Mouse (Mus musculus) forebrain, embryonic 12.5 days (tissue): ENCODE results near the gene Tubd1. TPM values are rescaled to one million over a fixed set of nuclear protein-coding genes. Genes with fewer than 3 reads are reported as not detected.

Source experiments
- ATAC-seq: fragments of 200-750 bp; cut with Nextera tagmentation; 2 replicates; pipeline ENCODE4 v1.8.0; 2017; ENCODE audit warnings: moderate TSS enrichment; ENCODE audit not compliant: low FRiP score
- H3K27ac ChIP-seq: fragments of 300-500 bp; sonication (generic); 2 replicates; pipeline ENCODE4 v1.5.1; 2016; ENCODE audit warnings: mild to moderate bottlenecking
- H3K27me3 ChIP-seq: fragments of 300-500 bp; sonication (generic); 2 replicates; pipeline ENCODE4 v1.6.1; 2016; ENCODE audit warnings: mild to moderate bottlenecking
- H3K36me3 ChIP-seq: fragments of 300-500 bp; sonication (generic); replicated peaks from 2 replicates; pipeline ENCODE4 v1.6.1; 2016; ENCODE audit warnings: mild to moderate bottlenecking
- H3K4me1 ChIP-seq: fragments of 300-500 bp; sonication (generic); 2 replicates; pipeline ENCODE4 v1.6.1; 2016
- H3K4me2 ChIP-seq: fragments of 300-500 bp; sonication (generic); 2 replicates; pipeline ENCODE4 v1.6.1; 2016; ENCODE audit warnings: mild to moderate bottlenecking, moderate library complexity
- H3K4me3 ChIP-seq: fragments of 300-500 bp; sonication (generic); replicated peaks from 2 replicates; pipeline ENCODE4 v1.5.1; 2016; ENCODE audit warnings: mild to moderate bottlenecking
- H3K9ac ChIP-seq: fragments of 300-500 bp; sonication (generic); 2 replicates; pipeline ENCODE4 v1.6.1; 2016; ENCODE audit warnings: mild to moderate bottlenecking
- H3K9me3 ChIP-seq: fragments of 300-500 bp; sonication (generic); 2 replicates; pipeline ENCODE4 v1.6.1; 2016
- WGBS: fragments of 180-500 bp; shearing (Covaris S2); methylation state at CpG from one replicate; pipeline ENCODE4 v1.1.7; 2016; 5-methylcytosine and 5-hydroxymethylcytosine counted together
- polyA plus RNA-seq: library from polyadenylated mRNA; unstranded; fragments of >200 nt; fragmentation: Nextera tagmentation; extraction: Ambion mirVana; gene quantifications from 2 replicates; pipeline ENCODE4 v1.2.1, GENCODE M21; 2016

Tubd1 gene
- polyA plus RNA-seq, 1 experiment from 2014 or later: 10.7 TPM

GRCm38 (mm10) chr11:86586868-86587792 is 42.3 kb downstream of the Tubd1 start:
- no peaks in the 10 kb centered on the region for H3K9me3 ChIP-seq
- peak overlapping the region; percentile 27 for H3K4me2 ChIP-seq
- H3K27ac ChIP-seq: no peak overlapping the region
- H3K4me3 ChIP-seq: no peak overlapping the region
- H3K9ac ChIP-seq: no peak overlapping the region
- H3K27me3 ChIP-seq: no peaks in the 10 kb centered on the region
- peaks cover 11% of the 10 kb centered on the region; the same call in 1 of the 2 replicates for H3K36me3 ChIP-seq
- ATAC-seq: no peak
- WGBS: 15% methylated on average over 15 of the region's 15 CpGs
- H3K4me1 ChIP-seq: peaks cover 9% of the 10 kb centered on the region; the same call in 1 of the 2 replicates

- peaks cover 11% of the 10 kb centered on the region; the same call in 1 of the 2 replicates for H3K36me3 ChIP-seq
- H3K9ac ChIP-seq: no peak overlapping the region
- ATAC-seq: no peak
- no peaks in the 10 kb centered on the region for H3K27me3 ChIP-seq
- H3K4me2 ChIP-seq: no peak overlapping the region
- WGBS: 48% methylated on average over 7 of the region's 7 CpGs
- no peak overlapping the region for H3K4me3 ChIP-seq
- no peak overlapping the region for H3K27ac ChIP-seq
- H3K9me3 ChIP-seq: no peaks in the 10 kb centered on the region
- H3K4me1 ChIP-seq: peaks cover 9% of the 10 kb centered on the region; the same call in 1 of the 2 replicates
These were observed 43.0 kb downstream of the Tubd1 start for GRCm38 (mm10) chr11:86587830-86588229.

DNA sequence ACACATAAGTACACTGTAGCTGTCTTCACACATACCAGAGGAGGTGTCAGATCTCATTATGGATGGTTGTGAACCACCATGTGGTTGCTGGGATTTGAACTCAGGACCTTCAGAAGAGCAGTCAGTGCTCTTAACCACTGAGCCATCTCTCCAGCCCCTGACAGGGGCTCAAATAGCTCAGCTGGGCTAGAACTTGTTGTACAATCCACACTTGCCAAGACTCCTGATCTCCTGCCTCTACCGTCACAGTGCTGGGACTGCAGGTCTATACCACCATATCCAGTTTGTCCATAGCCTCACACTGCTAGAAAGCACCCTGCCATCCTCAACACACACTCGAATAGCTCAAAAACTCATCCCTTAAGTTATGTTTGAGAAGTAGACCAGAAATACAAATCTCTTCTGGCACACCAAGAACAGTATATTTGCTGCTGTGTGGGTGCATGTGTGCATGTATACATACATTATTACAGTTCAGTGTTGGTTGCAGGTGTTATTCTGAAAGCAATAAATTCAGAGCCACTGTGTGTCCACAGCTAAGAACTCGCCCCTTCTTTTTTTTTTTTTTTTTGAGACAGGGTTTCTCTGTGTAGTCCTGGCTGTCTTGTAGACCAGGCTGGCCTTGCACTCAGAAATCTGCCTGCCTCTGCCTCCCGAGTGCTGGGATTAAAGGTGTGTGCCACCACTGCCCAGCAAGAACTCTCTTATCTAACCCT is 44.0 kb downstream of the Tubd1 start:
- Histone ChIP-seq H3K9me3 (no peaks in the 10 kb centered on the region), H3K4me3 (no peak overlapping the region), H3K4me1 (peaks cover 9% of the 10 kb centered on the region; the same call in 1 of the 2 replicates), H3K27ac (no peak overlapping the region), H3K27me3 (no peaks in the 10 kb centered on the region), H3K4me2 (no peak overlapping the region), H3K9ac (no peak overlapping the region), H3K36me3 (peaks cover 11% of the 10 kb centered on the region; the same call in 1 of the 2 replicates)
- 89% methylated on average over 4 of the region's 4 CpGs for WGBS
- no peak for ATAC-seq

- Histone ChIP-seq H3K27me3 (no peaks in the 10 kb centered on the region), H3K36me3 (0 out of 2 replicates have a peak, but pooled peaks cover 4% of the 10 kb centered on the region), H3K27ac (no peak overlapping the region), H3K4me1 (peaks cover 9% of the 10 kb centered on the region; the same call in 1 of the 2 replicates), H3K4me3 (no peak overlapping the region), H3K9me3 (no peaks in the 10 kb centered on the region), H3K9ac (no peak overlapping the region), H3K4me2 (no peak overlapping the region)
- WGBS: 89% methylated on average over 4 of the region's 4 CpGs
- no peak for ATAC-seq
These were observed 45.3 kb downstream of the Tubd1 start for GRCm38 (mm10) chr11:86590066-86590465.

- Histone ChIP-seq H3K4me1 (peaks cover 9% of the 10 kb centered on the region; the same call in 1 of the 2 replicates), H3K9ac (no peak overlapping the region), H3K27me3 (no peaks in the 10 kb centered on the region), H3K4me2 (no peak overlapping the region), H3K27ac (no peak overlapping the region), H3K9me3 (no peaks in the 10 kb centered on the region), H3K36me3 (no peaks in the 10 kb centered on the region), H3K4me3 (no peak overlapping the region)
- WGBS: 92% methylated on average over 10 of the region's 10 CpGs
- ATAC-seq: no peak
These were observed 45.8 kb downstream of the Tubd1 start for GRCm38 (mm10) chr11:86590579-86590978.

GRCm38 (mm10) chr11:86591301-86591845 is 46.6 kb downstream of the Tubd1 start:
- Histone ChIP-seq H3K9ac (no peak overlapping the region), H3K27me3 (no peaks in the 10 kb centered on the region), H3K9me3 (no peaks in the 10 kb centered on the region), H3K27ac (no peak overlapping the region), H3K36me3 (no peaks in the 10 kb centered on the region), H3K4me1 (peaks cover 9% of the 10 kb centered on the region; the same call in 1 of the 2 replicates), H3K4me2 (no peak overlapping the region), H3K4me3 (no peak overlapping the region)
- no peak for ATAC-seq
- 83% methylated on average over 4 of the region's 4 CpGs for WGBS

GRCm38 (mm10) chr11:86591931-86592616 is 47.3 kb downstream of the Tubd1 start:
- ATAC-seq: no peak
- Histone ChIP-seq H3K27ac (no peak overlapping the region), H3K9me3 (no peaks in the 10 kb centered on the region), H3K9ac (no peak overlapping the region), H3K4me1 (peaks cover 4% of the 10 kb centered on the region; the same call in 1 of the 2 replicates), H3K27me3 (no peaks in the 10 kb centered on the region), H3K4me2 (no peak overlapping the region), H3K4me3 (no peak overlapping the region), H3K36me3 (no peaks in the 10 kb centered on the region)
- 95% methylated on average over 2 of the region's 2 CpGs for WGBS

DNA sequence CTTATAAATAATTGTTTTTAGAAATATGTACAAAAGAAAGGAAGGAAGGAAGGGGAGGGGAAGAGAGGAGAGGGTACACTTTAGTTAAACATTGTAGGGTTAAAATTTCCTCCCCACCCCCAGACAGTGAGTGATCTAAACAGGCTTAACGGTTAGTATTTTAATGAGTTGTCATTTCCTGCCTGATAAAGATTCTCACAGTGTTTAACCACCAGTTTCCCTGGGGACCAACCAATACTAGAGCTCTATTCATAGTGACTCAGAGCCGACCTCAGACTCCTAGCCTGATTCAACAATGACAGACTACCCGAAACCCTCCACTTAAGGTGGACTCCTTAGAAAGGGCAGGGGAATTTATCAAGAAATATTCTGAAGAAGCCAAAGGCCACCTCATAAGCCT is 48.2 kb downstream of the Tubd1 start:
- H3K9me3 ChIP-seq: no peaks in the 10 kb centered on the region
- no peaks in the 10 kb centered on the region for H3K36me3 ChIP-seq
- no peaks in the 10 kb centered on the region for H3K27me3 ChIP-seq
- no peak overlapping the region for H3K9ac ChIP-seq
- no peak overlapping the region for H3K4me2 ChIP-seq
- H3K4me3 ChIP-seq: no peak overlapping the region
- H3K4me1 ChIP-seq: no peaks in the 10 kb centered on the region; the same call in 1 of the 2 replicates
- ATAC-seq: no peak
- no peak overlapping the region for H3K27ac ChIP-seq
- WGBS: 43% methylated on average over 3 of the region's 3 CpGs

DNA sequence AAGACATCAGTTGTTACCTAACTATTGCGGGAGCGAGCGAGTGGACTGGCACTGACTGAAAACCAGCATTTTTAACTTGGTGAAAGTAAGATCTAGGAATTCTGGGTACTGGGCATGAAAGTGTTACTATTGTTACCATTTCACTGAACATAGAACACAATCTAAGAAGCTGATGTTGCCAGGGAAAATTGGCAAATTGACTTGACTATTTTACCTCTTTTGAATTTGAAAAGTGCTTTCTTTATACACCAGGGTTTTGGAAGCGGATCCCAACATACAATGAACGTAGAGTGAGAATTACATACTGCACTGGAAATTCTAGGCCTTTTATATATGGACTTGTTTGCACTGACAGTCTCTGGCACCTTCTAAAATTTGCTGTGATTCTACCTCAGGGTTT is 48.7 kb downstream of the Tubd1 start:
- Histone ChIP-seq H3K27me3 (no peaks in the 10 kb centered on the region), H3K36me3 (no peaks in the 10 kb centered on the region), H3K4me3 (no peak overlapping the region), H3K4me1 (no peaks in the 10 kb centered on the region; the same call in 1 of the 2 replicates), H3K4me2 (no peak overlapping the region), H3K9me3 (no peaks in the 10 kb centered on the region), H3K27ac (no peak overlapping the region), H3K9ac (no peak overlapping the region)
- ATAC-seq: no peak
- 89% methylated on average over 5 of the region's 5 CpGs for WGBS

- Histone ChIP-seq H3K9me3 (no peaks in the 10 kb centered on the region), H3K36me3 (no peaks in the 10 kb centered on the region), H3K27me3 (no peaks in the 10 kb centered on the region), H3K27ac (no peak overlapping the region), H3K4me2 (no peak overlapping the region), H3K4me1 (no peaks in the 10 kb centered on the region; the same call in 1 of the 2 replicates), H3K9ac (0 out of 2 replicates have a peak overlapping the region, but pooled peaks have one; percentile 21), H3K4me3 (no peak overlapping the region)
- 88% methylated on average over 6 of the region's 6 CpGs for WGBS
- no peak for ATAC-seq
These were observed 49.5 kb downstream of the Tubd1 start for GRCm38 (mm10) chr11:86594188-86594876.

- Histone ChIP-seq H3K36me3 (no peaks in the 10 kb centered on the region), H3K9me3 (no peaks in the 10 kb centered on the region), H3K27ac (no peak overlapping the region), H3K4me2 (no peak overlapping the region), H3K9ac (no peak overlapping the region), H3K27me3 (no peaks in the 10 kb centered on the region), H3K4me3 (no peak overlapping the region), H3K4me1 (no peaks in the 10 kb centered on the region; the same call in 1 of the 2 replicates)
- no peak for ATAC-seq
- 94% methylated on average over 6 of the region's 6 CpGs for WGBS
These were observed 50.6 kb downstream of the Tubd1 start for GRCm38 (mm10) chr11:86595366-86595765.
